Mouse (Mus musculus): ENCODE measurements at regions not wholly inside any gene's neighbourhood (a gene's known extent, or its start where the extent isn't known, plus 50 kb on each side); places are given as distances from the start of the nearest gene placed in this dataset.

GRCm38 (mm10) chr13:103396099-103396498, 61.8 kb upstream of the Mast4 start:
- Histone ChIP-seq H3K36me3 (ENCODE audit: insufficient read depth, low read length) (no peaks in the 10 kb centered on the region), H3K4me3 (ENCODE audit: low read length) (no peak overlapping the region), H3K4me2 (replicated peaks; ENCODE audit: low read depth, low read length) (no peak overlapping the region), H3K9me3 (ENCODE audit: low read length) (no peaks in the 10 kb centered on the region), H3K27ac (ENCODE audit: low read length) (no peak overlapping the region), H3K27me3 (ENCODE audit: insufficient read depth, low read length) (peaks cover 2% of the 10 kb centered on the region; the same call in 1 of the 2 replicates), H3K4me1 (ENCODE audit: insufficient read depth, low read length) (no peaks in the 10 kb centered on the region), H3K9ac (replicated peaks; ENCODE audit: low read length) (no peak overlapping the region)
- 80% methylated on average over 9 of the region's 9 CpGs for WGBS
- no peak for ATAC-seq (ENCODE audit: low FRiP score, low TSS enrichment)

GRCm38 (mm10) chr13:103392581-103392980, 58.3 kb upstream of the Mast4 start:
- Histone ChIP-seq H3K27me3 (ENCODE audit: insufficient read depth, low read length) (peaks cover 2% of the 10 kb centered on the region; the same call in 1 of the 2 replicates), H3K27ac (ENCODE audit: low read length) (no peak overlapping the region), H3K36me3 (ENCODE audit: insufficient read depth, low read length) (no peaks in the 10 kb centered on the region), H3K4me3 (ENCODE audit: low read length) (no peak overlapping the region), H3K4me2 (replicated peaks; ENCODE audit: low read depth, low read length) (no peak overlapping the region), H3K9ac (replicated peaks; ENCODE audit: low read length) (no peak overlapping the region), H3K4me1 (ENCODE audit: insufficient read depth, low read length) (no peaks in the 10 kb centered on the region), H3K9me3 (ENCODE audit: low read length) (no peaks in the 10 kb centered on the region)
- 56% methylated on average over 3 of the region's 3 CpGs for WGBS
- no peak for ATAC-seq (ENCODE audit: low FRiP score, low TSS enrichment)

- Histone ChIP-seq H3K9me3 (ENCODE audit: low read length) (no peaks in the 10 kb centered on the region), H3K9ac (replicated peaks; ENCODE audit: low read length) (no peak overlapping the region), H3K4me1 (ENCODE audit: insufficient read depth, low read length) (no peaks in the 10 kb centered on the region), H3K36me3 (ENCODE audit: insufficient read depth, low read length) (no peaks in the 10 kb centered on the region), H3K4me2 (replicated peaks; ENCODE audit: low read depth, low read length) (no peak overlapping the region), H3K4me3 (ENCODE audit: low read length) (no peak overlapping the region), H3K27ac (ENCODE audit: low read length) (no peak overlapping the region), H3K27me3 (ENCODE audit: insufficient read depth, low read length) (peaks cover 2% of the 10 kb centered on the region; the same call in 1 of the 2 replicates)
- WGBS = 58% methylated on average over 4 of the region's 4 CpGs
- no peak for ATAC-seq (ENCODE audit: low FRiP score, low TSS enrichment)
Observed at GRCm38 (mm10) chr13:103391396-103391795, 57.1 kb upstream of the Mast4 start.

- Histone ChIP-seq H3K4me1 (ENCODE audit: insufficient read depth, low read length) (no peaks in the 10 kb centered on the region), H3K9me3 (ENCODE audit: low read length) (no peaks in the 10 kb centered on the region), H3K4me2 (replicated peaks; ENCODE audit: low read depth, low read length) (no peak overlapping the region), H3K27ac (ENCODE audit: low read length) (no peak overlapping the region), H3K36me3 (ENCODE audit: insufficient read depth, low read length) (no peaks in the 10 kb centered on the region), H3K9ac (replicated peaks; ENCODE audit: low read length) (no peak overlapping the region), H3K27me3 (ENCODE audit: insufficient read depth, low read length) (peaks cover 2% of the 10 kb centered on the region; the same call in 1 of the 2 replicates), H3K4me3 (ENCODE audit: low read length) (no peak overlapping the region)
- ATAC-seq (ENCODE audit: low FRiP score, low TSS enrichment) = no peak
- 60% methylated on average over 3 of the region's 3 CpGs for WGBS
Observed at GRCm38 (mm10) chr13:103390991-103391390, 56.7 kb upstream of the Mast4 start.

- 94% methylated on average over 5 of the region's 5 CpGs for WGBS
- Histone ChIP-seq H3K27me3 (ENCODE audit: insufficient read depth, low read length) (no peaks in the 10 kb centered on the region), H3K9ac (replicated peaks; ENCODE audit: low read length) (no peak overlapping the region), H3K4me2 (replicated peaks; ENCODE audit: low read depth, low read length) (no peak overlapping the region), H3K9me3 (ENCODE audit: low read length) (no peaks in the 10 kb centered on the region), H3K36me3 (ENCODE audit: insufficient read depth, low read length) (no peaks in the 10 kb centered on the region), H3K4me1 (ENCODE audit: insufficient read depth, low read length) (no peaks in the 10 kb centered on the region), H3K4me3 (ENCODE audit: low read length) (no peak overlapping the region), H3K27ac (ENCODE audit: low read length) (no peak overlapping the region)
- no peak for ATAC-seq (ENCODE audit: low FRiP score, low TSS enrichment)
Observed at GRCm38 (mm10) chr13:103386948-103387347, 52.7 kb upstream of the Mast4 start.

Data from kidney, embryonic 16.5 days (tissue).